Mouse (Mus musculus): Measurements from ENCODE around the gene Pik3r2. TPM values are rescaled to one million over a fixed set of nuclear protein-coding genes. Genes with fewer than 3 reads are reported as not detected.

The Pik3r2 gene
- polyA plus RNA-seq, 1 experiment from 2014 or later = 84.3 TPM

GRCm38 (mm10) chr8:70720739-70721138 lies 55.8 kb downstream of the Pik3r2 start:
- peaks cover 3% of the 10 kb centered on the region; the same call in 1 of the 2 replicates for H3K4me1 ChIP-seq
- H3K4me2 ChIP-seq = no peak overlapping the region
- no peak overlapping the region for H3K9ac ChIP-seq
- H3K27me3 ChIP-seq = peaks cover 5% of the 10 kb centered on the region; the same call in 1 of the 2 replicates
- H3K36me3 ChIP-seq (ENCODE audit: poor library complexity, severe bottlenecking) = no peaks in the 10 kb centered on the region
- 2% methylated on average over 3 of the region's 3 CpGs for WGBS
- ATAC-seq = peak; percentile 57; the same call in 1 of the 2 replicates
- no peak overlapping the region for H3K27ac ChIP-seq
- no peaks in the 10 kb centered on the region for H3K9me3 ChIP-seq (replicated peaks)
- H3K4me3 ChIP-seq = no peak overlapping the region

- H3K4me2 ChIP-seq = no peak overlapping the region
- no peak for ATAC-seq
- no peaks in the 10 kb centered on the region for H3K9me3 ChIP-seq (replicated peaks)
- WGBS = 69% methylated on average over 9 of the region's 9 CpGs
- H3K27ac ChIP-seq = no peak overlapping the region
- no peak overlapping the region for H3K4me3 ChIP-seq
- H3K36me3 ChIP-seq (ENCODE audit: poor library complexity, severe bottlenecking) = no peaks in the 10 kb centered on the region
- no peak overlapping the region for H3K9ac ChIP-seq
- peaks cover 3% of the 10 kb centered on the region; the same call in 1 of the 2 replicates for H3K4me1 ChIP-seq
- H3K27me3 ChIP-seq = peaks cover 5% of the 10 kb centered on the region; the same call in 1 of the 2 replicates
Measured at GRCm38 (mm10) chr8:70719796-70720270, 56.7 kb downstream of the Pik3r2 start.

GRCm38 (mm10) chr8:70718297-70718696 lies 58.2 kb downstream of the Pik3r2 start, which contains the start of gene Gm3336:
Gm3336 (plus strand) TSS chr8:70718543.
- peak; percentile 42 for ATAC-seq
- Histone ChIP-seq H3K4me1 (peaks cover 3% of the 10 kb centered on the region; the same call in 1 of the 2 replicates), H3K9me3 (replicated peaks) (no peaks in the 10 kb centered on the region), H3K4me3 (no peak within 1 kb of the TSS), H3K4me2 (peak within 1 kb of the TSS; percentile 27; the same call in 1 of the 2 replicates), H3K27me3 (peaks cover 5% of the 10 kb centered on the region; the same call in 1 of the 2 replicates), H3K27ac (no peak within 1 kb of the TSS), H3K36me3 (ENCODE audit: poor library complexity, severe bottlenecking) (no peaks in the 10 kb centered on the region), H3K9ac (0 out of 2 replicates have a peak within 1 kb of the TSS, but pooled peaks have one; percentile 30)
- 2% methylated on average over 18 of the region's 19 CpGs for WGBS

Small RNA genes within 50 kb of the gene (microRNA-seq; reads per million reads assigned to microRNA genes)
- not detected for gene Mir7240

Other genes with a start within 250 kb of the Pik3r2 start
- 357 and 385 TPM in 2 replicates for gene Fkbp8, start 249.0 kb downstream of the Pik3r2 start, polyA plus RNA-seq (2015; fragmentation: Nextera tagmentation; extraction: Ambion mirVana)
- 52.5 and 53.6 TPM in 2 replicates for gene Kxd1, start 248.8 kb downstream of the Pik3r2 start, polyA plus RNA-seq (2015; fragmentation: Nextera tagmentation; extraction: Ambion mirVana)
- 16.5 and 16.6 TPM in 2 replicates for gene Ell, start 237.3 kb downstream of the Pik3r2 start, polyA plus RNA-seq (2015; fragmentation: Nextera tagmentation; extraction: Ambion mirVana)
- 87.1 and 105 TPM in 2 replicates for gene Isyna1, start 182.3 kb downstream of the Pik3r2 start, polyA plus RNA-seq (2015; fragmentation: Nextera tagmentation; extraction: Ambion mirVana)
- gene Ssbp4, start 167.8 kb downstream of the Pik3r2 start, polyA plus RNA-seq (2015; fragmentation: Nextera tagmentation; extraction: Ambion mirVana) = 81.9 and 101 TPM in 2 replicates
- 0.65 and 0.68 TPM in 2 replicates for gene Lrrc25, start 160.6 kb downstream of the Pik3r2 start, polyA plus RNA-seq (2015; fragmentation: Nextera tagmentation; extraction: Ambion mirVana)
- 0.15 TPM in 1 of 2 replicates, not detected in the other for gene Gdf15, start 144.3 kb downstream of the Pik3r2 start, polyA plus RNA-seq (2015; fragmentation: Nextera tagmentation; extraction: Ambion mirVana)
- gene Pgpep1, start 116.3 kb downstream of the Pik3r2 start, polyA plus RNA-seq (2015; fragmentation: Nextera tagmentation; extraction: Ambion mirVana) = 64.6 and 80.8 TPM in 2 replicates
- gene Lsm4, start 103.5 kb downstream of the Pik3r2 start, polyA plus RNA-seq (2015; fragmentation: Nextera tagmentation; extraction: Ambion mirVana) = 238 and 239 TPM in 2 replicates
- gene Jund, start 77.8 kb downstream of the Pik3r2 start, polyA plus RNA-seq (2015; fragmentation: Nextera tagmentation; extraction: Ambion mirVana) = 58.6 and 68.8 TPM in 2 replicates
- gene Iqcn, start 73.3 kb downstream of the Pik3r2 start, polyA plus RNA-seq (2015; fragmentation: Nextera tagmentation; extraction: Ambion mirVana) = 0.05 and 0.11 TPM in 2 replicates
- gene Gm3336, start 58.2 kb downstream of the Pik3r2 start, polyA plus RNA-seq (2015; fragmentation: Nextera tagmentation; extraction: Ambion mirVana) = not detected in 2 replicates
- gene Pde4c, start 53.0 kb downstream of the Pik3r2 start, polyA plus RNA-seq (2015; fragmentation: Nextera tagmentation; extraction: Ambion mirVana) = 0.10 TPM in 1 of 2 replicates, not detected in the other
- 180 and 188 TPM in 2 replicates for gene Rab3a, start 22.0 kb downstream of the Pik3r2 start, polyA plus RNA-seq (2015; fragmentation: Nextera tagmentation; extraction: Ambion mirVana)
- gene Mpv17l2, start 15.8 kb downstream of the Pik3r2 start, polyA plus RNA-seq (2015; fragmentation: Nextera tagmentation; extraction: Ambion mirVana) = 44.8 and 48.0 TPM in 2 replicates
- 15.8 and 16.0 TPM in 2 replicates for gene Mast3, start 28.3 kb upstream of the Pik3r2 start, polyA plus RNA-seq (2015; fragmentation: Nextera tagmentation; extraction: Ambion mirVana)
- gene Il12rb1, start 31.7 kb upstream of the Pik3r2 start, polyA plus RNA-seq (2015; fragmentation: Nextera tagmentation; extraction: Ambion mirVana) = 0.09 TPM in 1 of 2 replicates, not detected in the other
- 5.6 and 5.7 TPM in 2 replicates for gene Arrdc2, start 63.0 kb upstream of the Pik3r2 start, polyA plus RNA-seq (2015; fragmentation: Nextera tagmentation; extraction: Ambion mirVana)
- 11.2 and 13.5 TPM in 2 replicates for gene Kcnn1, start 86.5 kb upstream of the Pik3r2 start, polyA plus RNA-seq (2015; fragmentation: Nextera tagmentation; extraction: Ambion mirVana)
- gene Ccdc124, start 97.2 kb upstream of the Pik3r2 start, polyA plus RNA-seq (2015; fragmentation: Nextera tagmentation; extraction: Ambion mirVana) = 169 and 179 TPM in 2 replicates
- gene Slc5a5, start 116.0 kb upstream of the Pik3r2 start, polyA plus RNA-seq (2015; fragmentation: Nextera tagmentation; extraction: Ambion mirVana) = 0.50 and 0.67 TPM in 2 replicates
- 3,255 and 3,517 TPM in 2 replicates for gene Rpl18a, start 120.7 kb upstream of the Pik3r2 start, polyA plus RNA-seq (2015; fragmentation: Nextera tagmentation; extraction: Ambion mirVana)
- gene Map1s, start 129.2 kb upstream of the Pik3r2 start, polyA plus RNA-seq (2015; fragmentation: Nextera tagmentation; extraction: Ambion mirVana) = 57.0 and 58.2 TPM in 2 replicates

Measured in forebrain, embryonic 13.5 days (tissue).